In the genomic region with DNA sequence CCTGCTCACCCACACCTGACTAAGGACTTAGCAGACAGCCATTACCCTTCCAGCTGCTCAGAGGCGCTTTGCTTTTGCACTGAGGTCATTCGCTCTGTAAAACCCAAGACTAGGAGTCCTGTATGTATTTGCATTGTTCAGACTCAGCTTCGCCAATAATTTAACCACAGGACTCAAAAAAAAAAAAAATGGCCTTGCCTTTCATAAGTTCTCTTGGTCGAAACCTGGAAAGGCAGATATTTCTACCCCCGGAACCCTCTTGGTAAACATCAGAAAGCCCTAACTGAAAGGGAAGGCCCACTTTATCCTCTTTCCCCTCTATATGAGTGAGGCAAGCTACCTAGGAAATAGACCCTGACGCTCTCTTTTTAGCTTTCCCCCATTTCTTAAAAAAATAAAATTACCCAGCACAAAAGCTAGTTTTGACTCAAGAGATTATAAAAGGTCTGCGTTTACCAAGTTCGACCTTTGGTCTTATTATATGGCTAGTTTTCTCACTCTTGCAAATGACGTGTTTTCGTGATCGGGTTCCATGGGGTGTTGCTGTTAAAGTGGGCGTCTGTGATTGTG, we compare ENCODE assay signal across 16 mouse cellular contexts.
A peak's percentile ranks its signal among the peaks of the same experiment; 100 is the strongest.
DNase-seq lines count a peak whose midpoint lies in the region; ATAC-seq and TF ChIP-seq lines count a peak whose summit lies in the region.
"Had no signal": no experiment of that assay in that cellular context is flagged by ENCODE, and none has a peak within 500 bp of the region (broad histone marks: within the 10 kb centered on the region; RNA-seq: fewer than 3 reads in every experiment).

No protein-coding gene starts in this region.

- H3K9me3 ChIP-seq in heart, embryonic 12.5 days (replicated peaks), result no peaks in the 10 kb centered on the region
- no peaks in the 10 kb centered on the region for H3K9me3 ChIP-seq in midbrain, embryonic 11.5 days (ENCODE audit: control insufficient read depth, low read length)
- no peaks in the 10 kb centered on the region for H3K9me3 ChIP-seq in midbrain, embryonic 15.5 days
- H3K9me3 ChIP-seq in limb, embryonic 10.5 days (replicated peaks), result no peaks in the 10 kb centered on the region
- H3K9me3 ChIP-seq in liver, embryonic 14.5 days (ENCODE audit: control insufficient read depth, low read length), result no peaks in the 10 kb centered on the region
- H3K9me3 ChIP-seq: lung, embryonic 15.5 days had no signal

- H3K4me3 ChIP-seq in heart, embryonic 12.5 days, result peak overlapping the region; percentile 44; the same call in 1 of the 2 replicates
- no peak overlapping the region for H3K4me3 ChIP-seq in midbrain, embryonic 11.5 days (ENCODE audit: low read depth, low read length)
- no peak overlapping the region for H3K4me3 ChIP-seq in midbrain, embryonic 15.5 days
- 0 out of 2 replicates have a peak overlapping the region, but pooled peaks have one; percentile 87 for H3K4me3 ChIP-seq in limb, embryonic 10.5 days
- no peak overlapping the region for H3K4me3 ChIP-seq in liver, embryonic 14.5 days (ENCODE audit: insufficient read depth in 1 of 2, low read depth in 2 of 2, low read length in 2 of 2)
- H3K4me3 ChIP-seq: layer of hippocampus, adult 2 months; left cerebral cortex, adult 2 months had no signal

- no peak overlapping the region for H3K27ac ChIP-seq in heart, embryonic 12.5 days (ENCODE audit: poor library complexity, severe bottlenecking)
- H3K27ac ChIP-seq in midbrain, embryonic 11.5 days (ENCODE audit: low read depth, low read length), result no peak overlapping the region
- H3K27ac ChIP-seq in midbrain, embryonic 15.5 days, result no peak overlapping the region
- H3K27ac ChIP-seq in limb, embryonic 10.5 days, result no peak overlapping the region
- H3K27ac ChIP-seq in liver, embryonic 14.5 days, result no peak overlapping the region
- H3K27ac ChIP-seq: left cerebral cortex, adult 2 months; lung, embryonic 15.5 days had no signal

- ATAC-seq in heart, embryonic 12.5 days (ENCODE audit: insufficient number of reproducible peaks, low FRiP score), result no peak
- ATAC-seq in midbrain, embryonic 11.5 days (ENCODE audit: low FRiP score), result no peak
- no peak for ATAC-seq in midbrain, embryonic 15.5 days (replicated peaks)
- ATAC-seq in liver, embryonic 14.5 days (ENCODE audit: insufficient read depth), result no peak
- ATAC-seq: activated CD4-positive, CD25-positive, alpha-beta regulatory T cell, adult 4 months; hindbrain, embryonic 16.5 days had no signal

- peaks cover 45% of the 10 kb centered on the region for H3K4me1 ChIP-seq in heart, embryonic 12.5 days (replicated peaks)
- H3K4me1 ChIP-seq in midbrain, embryonic 11.5 days (ENCODE audit: control insufficient read depth, insufficient read depth, low read length), result peaks cover 27% of the 10 kb centered on the region
- H3K4me1 ChIP-seq in midbrain, embryonic 15.5 days, result peaks cover 27% of the 10 kb centered on the region
- H3K4me1 ChIP-seq in limb, embryonic 10.5 days, result peaks cover 69% of the 10 kb centered on the region
- peaks cover 13 to 18% of the 10 kb centered on the region in 2 experiments for H3K4me1 ChIP-seq in liver, embryonic 14.5 days (replicated peaks; ENCODE audit: control insufficient read depth in 2 of 2, insufficient read depth in 2 of 2, low read length in 1 of 2)

- no peak overlapping the region for H3K9ac ChIP-seq in heart, embryonic 12.5 days
- H3K9ac ChIP-seq in midbrain, embryonic 11.5 days (ENCODE audit: low read length), result no peak overlapping the region
- no peak overlapping the region for H3K9ac ChIP-seq in midbrain, embryonic 15.5 days
- H3K9ac ChIP-seq in liver, embryonic 14.5 days (replicated peaks), result no peak overlapping the region
- H3K9ac ChIP-seq: lung, embryonic 15.5 days had no signal

- H3K27me3 ChIP-seq in heart, embryonic 12.5 days (replicated peaks), result peaks cover 24% of the 10 kb centered on the region
- H3K27me3 ChIP-seq in midbrain, embryonic 11.5 days (ENCODE audit: control insufficient read depth, insufficient read depth, low read length), result peaks cover 63% of the 10 kb centered on the region
- H3K27me3 ChIP-seq in midbrain, embryonic 15.5 days (replicated peaks), result peaks cover 48% of the 10 kb centered on the region
- peaks cover 80% of the 10 kb centered on the region for H3K27me3 ChIP-seq in limb, embryonic 10.5 days (ENCODE audit: low read depth, poor library complexity, severe bottlenecking)
- H3K27me3 ChIP-seq in liver, embryonic 14.5 days (ENCODE audit: control insufficient read depth, insufficient read depth, low read length), result peaks cover 64% of the 10 kb centered on the region

- DNase-seq in heart, adult 18-20 months, result no peak
- peak; percentile 93 for DNase-seq in midbrain, embryonic 11.5 days (ENCODE audit: low spot score, missing footprints)
- DNase-seq in limb, embryonic 10.5 days (ENCODE audit: low spot score), result no peak
- no peak for DNase-seq in liver, embryonic 14.5 days (ENCODE audit: low read depth in 3 of 3, low spot score in 3 of 3)
- DNase-seq in frontal cortex, postnatal 14 days (ENCODE audit: low spot score in 2 of 2), result no peak
- no peak for DNase-seq in c-Kit-positive CD71-positive TER-119-positive erythroid progenitor cells, embryonic 14.5 days (ENCODE audit: low spot score)
- DNase-seq: cerebellum, adult 18-20 months; kidney, adult 8-10 months; right cerebral cortex, postnatal 14 days had no signal

- peak overlapping the region; percentile 85 for H3K4me2 ChIP-seq in heart, embryonic 12.5 days
- H3K4me2 ChIP-seq in midbrain, embryonic 11.5 days, result no peak overlapping the region
- H3K4me2 ChIP-seq in midbrain, embryonic 15.5 days, result no peak overlapping the region
- peak overlapping the region; percentile 99; the same call in 1 of the 2 replicates for H3K4me2 ChIP-seq in liver, embryonic 14.5 days (ENCODE audit: low read depth)

- H3K36me3 ChIP-seq in heart, embryonic 12.5 days, result no peaks in the 10 kb centered on the region
- no peaks in the 10 kb centered on the region for H3K36me3 ChIP-seq in midbrain, embryonic 11.5 days (ENCODE audit: control insufficient read depth, insufficient read depth, low read length)
- no peaks in the 10 kb centered on the region for H3K36me3 ChIP-seq in midbrain, embryonic 15.5 days (replicated peaks)
- no peaks in the 10 kb centered on the region for H3K36me3 ChIP-seq in limb, embryonic 10.5 days
- H3K36me3 ChIP-seq in liver, embryonic 14.5 days (replicated peaks; ENCODE audit: control insufficient read depth, insufficient read depth, low read depth), result no peaks in the 10 kb centered on the region
- H3K36me3 ChIP-seq: lung, embryonic 15.5 days had no signal

- WGBS in heart, embryonic 12.5 days, result 30% methylated on average over 12 of the region's 12 CpGs
- WGBS in midbrain, embryonic 11.5 days, result 5% methylated on average over 12 of the region's 12 CpGs
- 17% methylated on average over 12 of the region's 12 CpGs for WGBS in midbrain, embryonic 15.5 days
- 2% methylated on average over 12 of the region's 12 CpGs for WGBS in limb, embryonic 10.5 days
- 17% methylated on average over 12 of the region's 12 CpGs for WGBS in liver, embryonic 14.5 days (ENCODE audit: insufficient replicate concordance)

- no peak for TF ChIP-seq CTCF in liver, embryonic 14.5 days (IDR thresholded peaks at IDR 0.05; ENCODE audit: low read depth)

- TF ChIP-seq EP300 in liver, embryonic 14.5 days (IDR thresholded peaks at IDR 0.05; ENCODE audit: low read depth), result no peak

Comparison
In these comparisons a context has a peak if more than half of its experiments do, and no peak if none do; other contexts are left out.
1. H3K4me2 ChIP-seq: peak in heart, embryonic 12.5 days (single experiment) and liver, embryonic 14.5 days (single experiment); none in midbrain, embryonic 11.5 days (single experiment) and midbrain, embryonic 15.5 days (single experiment).
2. H3K4me3 ChIP-seq: peak in heart, embryonic 12.5 days (single experiment) and limb, embryonic 10.5 days (single experiment); none in midbrain, embryonic 11.5 days (single experiment), midbrain, embryonic 15.5 days (single experiment) and liver, embryonic 14.5 days (0 of 2).